Mouse (Mus musculus): ENCODE results near the gene Olfr561.

The Olfr561 gene

GRCm38 (mm10) chr7:102770921-102771320 lies at the start of gene Olfr561:
Olfr561 (plus strand) TSS chr7:102771221.
- DNase-seq (ENCODE audit: low read depth, low spot score): no peak

- no peak for DNase-seq (ENCODE audit: low read depth, low spot score)
Observed at GRCm38 (mm10) chr7:102727391-102727790, 43.6 kb upstream of the Olfr561 start, which contains the start of gene Olfr559. Olfr559 (minus strand) TSS chr7:102727491.

- no peak for DNase-seq (ENCODE audit: low read depth, low spot score)
Observed at GRCm38 (mm10) chr7:102733793-102734192, 37.2 kb upstream of the Olfr561 start.

GRCm38 (mm10) chr7:102737705-102738104 lies 33.3 kb upstream of the Olfr561 start:
- no peak for DNase-seq (ENCODE audit: low read depth, low spot score)

- DNase-seq (ENCODE audit: low read depth, low spot score): no peak
Observed at GRCm38 (mm10) chr7:102752086-102752485, 18.9 kb upstream of the Olfr561 start.

- no peak for DNase-seq (ENCODE audit: low read depth, low spot score)
Observed at GRCm38 (mm10) chr7:102759266-102759665, 11.8 kb upstream of the Olfr561 start, which contains the start of the genes Olfr560 and Olfr78. Olfr560 (minus strand) TSS chr7:102759366. Olfr78 (minus strand) TSS chr7:102759471.

GRCm38 (mm10) chr7:102803180-102803579 lies 32.2 kb downstream of the Olfr561 start, which contains the start of gene Olfr564:
Olfr564 (plus strand) TSS chr7:102803480.
- DNase-seq (ENCODE audit: low read depth, low spot score): no peak
